Mouse (Mus musculus) heart, postnatal 0 days (tissue): Measurements from ENCODE around the gene Lenep.

Experiments used
- CTCF ChIP-seq: IDR thresholded peaks from 2 replicates; pipeline ENCODE4 v1.5.1; 2016; ENCODE audit warnings: antibody characterized with exemption, control low read depth, low read depth
- EP300 ChIP-seq: IDR thresholded peaks from 2 replicates; pipeline ENCODE4 v1.6.1; 2016; ENCODE audit warnings: antibody characterized with exemption, low read depth

DNA sequence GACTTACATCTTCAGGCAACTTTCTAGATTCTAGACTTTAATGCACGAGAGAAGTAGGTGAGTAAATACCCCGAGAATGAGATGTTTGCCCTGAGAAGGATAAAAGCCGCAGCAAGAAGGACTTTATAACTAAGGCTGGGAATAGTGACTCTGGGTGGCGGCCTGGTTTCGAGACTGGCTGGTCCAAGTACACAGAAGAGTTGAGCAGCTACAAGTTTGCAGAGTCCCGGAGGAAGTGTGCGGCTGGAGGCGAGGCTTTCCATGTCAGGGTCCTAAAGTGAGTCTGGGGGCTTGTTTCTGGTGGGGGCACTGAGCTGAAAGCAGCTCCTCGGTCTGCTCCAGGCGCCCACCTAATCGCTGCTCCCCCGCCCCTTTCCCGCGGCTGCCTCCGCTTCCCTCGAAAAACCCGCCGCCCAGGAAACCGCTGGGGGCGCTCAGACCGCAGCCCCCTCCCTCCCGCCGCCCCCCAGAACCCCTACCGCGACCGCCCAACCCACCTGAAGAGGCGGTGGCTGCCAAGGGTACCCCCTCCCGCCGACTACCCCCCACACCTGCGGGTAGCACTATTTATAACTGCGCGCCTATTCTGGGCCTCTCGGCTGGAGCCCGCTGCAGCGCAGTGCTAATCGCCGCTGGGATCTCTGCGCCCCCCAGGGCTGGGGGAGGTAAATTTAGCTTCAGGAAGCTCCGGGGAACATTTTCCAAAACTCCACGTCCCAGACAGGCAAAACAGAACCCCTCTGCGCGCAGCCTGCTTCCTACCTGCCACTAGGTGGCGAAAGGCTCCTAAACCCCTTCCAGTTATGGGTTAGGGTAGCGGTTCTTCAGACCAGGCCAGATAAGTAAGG, 6.6 kb downstream of the Lenep start:
- TF ChIP-seq CTCF (peak; percentile 87), EP300 (no peak)
